Mouse (Mus musculus) neural tube, embryonic 11.5 days (tissue): ENCODE data around the gene Gm49396. TPM values are rescaled to one million over a fixed set of nuclear protein-coding genes. Genes with fewer than 3 reads are reported as not detected.

Source experiments
- ATAC-seq: fragments of 200-750 bp; cut with Nextera tagmentation; 2 replicates; pipeline ENCODE4 v1.8.0; 2017; ENCODE audit warnings: moderate number of reproducible peaks, mild to moderate bottlenecking, moderate TSS enrichment, moderate library complexity; ENCODE audit not compliant: insufficient read depth, low FRiP score, low TSS enrichment
- DNase-seq: peaks from one replicate; pipeline ENCODE4 v3.0.0-alpha.2; 2015; ENCODE audit warnings: low spot score
- H3K27ac ChIP-seq: fragments of 300-500 bp; sonication (generic); 2 replicates; pipeline ENCODE4 v1.5.1; 2014; ENCODE audit warnings: low read depth, mild to moderate bottlenecking, low read length
- H3K27me3 ChIP-seq: fragments of 300-500 bp; sonication (generic); 2 replicates; pipeline ENCODE4 v1.6.1; 2014; ENCODE audit warnings: mild to moderate bottlenecking, low read length, mixed read lengths; ENCODE audit not compliant: control insufficient read depth, insufficient read depth
- H3K36me3 ChIP-seq: fragments of 300-500 bp; sonication (generic); 2 replicates; pipeline ENCODE4 v1.6.1; 2014; ENCODE audit warnings: mild to moderate bottlenecking, low read length, moderate library complexity, mixed read lengths; ENCODE audit not compliant: control insufficient read depth, insufficient read depth
- H3K4me1 ChIP-seq: fragments of 300-500 bp; sonication (generic); 2 replicates; pipeline ENCODE4 v1.6.1; 2014; ENCODE audit warnings: low read length, mixed read lengths; ENCODE audit not compliant: control insufficient read depth, insufficient read depth
- H3K4me2 ChIP-seq: fragments of 300-500 bp; sonication (generic); 2 replicates; pipeline ENCODE4 v1.6.1; 2014; ENCODE audit warnings: low read depth, mild to moderate bottlenecking, moderate library complexity
- H3K4me3 ChIP-seq: fragments of 300-500 bp; sonication (generic); 2 replicates; pipeline ENCODE4 v1.5.1; 2014; ENCODE audit warnings: low read depth, low read length
- H3K9ac ChIP-seq: fragments of 300-500 bp; sonication (generic); 2 replicates; pipeline ENCODE4 v1.6.1; 2014; ENCODE audit warnings: mild to moderate bottlenecking, low read length
- H3K9me3 ChIP-seq: fragments of 300-500 bp; sonication (generic); 2 replicates; pipeline ENCODE4 v1.6.1; 2016; ENCODE audit warnings: low read length; ENCODE audit not compliant: control insufficient read depth
- WGBS: fragments of 180-500 bp; shearing (Covaris S2); extraction: QIAGEN DNeasy Blood & Tissue Kit; methylation state at CpG from one replicate; pipeline ENCODE4 v1.1.7; 2014; 5-methylcytosine and 5-hydroxymethylcytosine counted together
- polyA plus RNA-seq: library from polyadenylated mRNA; unstranded; fragments of >200 nt; fragmentation: Nextera tagmentation; extraction: Ambion mirVana; gene quantifications from 2 replicates; pipeline ENCODE4 v1.2.1, GENCODE M21; 2014

Gm49396 gene
- polyA plus RNA-seq, 1 experiment from 2014 or later: 7.6 TPM

DNA sequence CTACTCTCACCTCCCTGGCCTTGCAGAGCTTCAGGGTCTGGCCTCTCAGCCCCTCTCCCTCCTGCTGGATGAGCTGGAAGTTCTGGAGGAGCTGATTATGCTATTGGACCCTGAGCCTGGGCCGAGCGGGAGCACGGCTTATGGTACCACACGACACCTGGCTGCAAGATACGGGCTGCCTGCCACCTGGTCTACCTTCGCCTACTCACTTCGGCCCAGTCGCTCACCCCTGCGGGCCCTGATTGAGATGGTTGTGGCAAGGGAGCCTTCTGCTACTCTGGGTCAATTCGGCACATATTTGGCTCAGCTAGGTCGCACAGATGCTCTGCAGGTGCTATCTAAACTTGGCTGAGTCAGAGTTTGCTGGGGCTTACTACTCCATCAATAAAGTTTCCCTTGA lies 4.4 kb downstream of the Gm49396 start:
- H3K27ac ChIP-seq: no peak overlapping the region
- H3K4me2 ChIP-seq: no peak overlapping the region
- no peak for ATAC-seq
- peaks cover 19% of the 10 kb centered on the region for H3K36me3 ChIP-seq
- no peak for DNase-seq
- no peak overlapping the region for H3K9ac ChIP-seq
- WGBS: 92% methylated on average over 11 of the region's 11 CpGs
- no peak overlapping the region for H3K4me3 ChIP-seq
- 0 out of 2 replicates have a peak, but pooled peaks cover 4% of the 10 kb centered on the region for H3K4me1 ChIP-seq
- H3K9me3 ChIP-seq: no peaks in the 10 kb centered on the region
- no peaks in the 10 kb centered on the region for H3K27me3 ChIP-seq

DNA sequence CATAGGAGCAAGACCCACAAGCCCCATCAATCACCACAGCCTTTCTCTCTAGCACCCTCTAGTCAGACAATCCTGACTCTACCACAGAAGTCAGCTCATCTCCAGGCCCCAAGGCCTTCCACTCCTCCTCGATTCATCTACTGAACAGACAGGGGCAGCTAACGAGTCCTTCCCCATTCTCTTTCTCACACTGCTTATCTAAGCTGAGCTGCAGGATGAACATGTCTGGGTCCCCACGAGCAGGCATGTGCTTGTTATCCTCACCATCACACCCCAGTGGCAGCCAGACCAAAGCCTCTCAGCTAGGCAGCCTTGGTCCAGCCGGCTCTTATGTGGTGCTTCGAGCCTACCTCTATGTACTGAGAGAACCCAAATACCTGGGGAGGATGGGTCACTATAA lies 9.2 kb downstream of the Gm49396 start:
- no peak for DNase-seq
- no peak overlapping the region for H3K27ac ChIP-seq
- 89% methylated on average over 5 of the region's 5 CpGs for WGBS
- peaks cover 48% of the 10 kb centered on the region for H3K36me3 ChIP-seq
- no peaks in the 10 kb centered on the region for H3K27me3 ChIP-seq
- no peaks in the 10 kb centered on the region for H3K9me3 ChIP-seq
- H3K4me1 ChIP-seq: no peaks in the 10 kb centered on the region
- H3K4me2 ChIP-seq: no peak overlapping the region
- no peak overlapping the region for H3K4me3 ChIP-seq
- H3K9ac ChIP-seq: no peak overlapping the region
- ATAC-seq: no peak

GRCm38 (mm10) chr7:30572969-30573368 lies 9.8 kb downstream of the Gm49396 start:
- Histone ChIP-seq H3K27ac (no peak overlapping the region), H3K4me3 (no peak overlapping the region), H3K4me2 (no peak overlapping the region), H3K27me3 (no peaks in the 10 kb centered on the region), H3K9me3 (no peaks in the 10 kb centered on the region), H3K36me3 (peaks cover 53% of the 10 kb centered on the region), H3K4me1 (no peaks in the 10 kb centered on the region), H3K9ac (no peak overlapping the region)
- WGBS: 96% methylated on average over 2 of the region's 2 CpGs
- ATAC-seq (no peak), DNase-seq (no peak)

GRCm38 (mm10) chr7:30579950-30580349 lies 16.8 kb downstream of the Gm49396 start:
- Histone ChIP-seq H3K36me3 (peaks cover 68% of the 10 kb centered on the region), H3K4me2 (no peak overlapping the region), H3K9me3 (no peaks in the 10 kb centered on the region), H3K27me3 (no peaks in the 10 kb centered on the region), H3K27ac (no peak overlapping the region), H3K4me1 (no peaks in the 10 kb centered on the region), H3K9ac (no peak overlapping the region), H3K4me3 (no peak overlapping the region)
- 91% methylated on average over 8 of the region's 8 CpGs for WGBS
- no peak for DNase-seq
- ATAC-seq: no peak

GRCm38 (mm10) chr7:30581547-30581946 lies 18.4 kb downstream of the Gm49396 start:
- Histone ChIP-seq H3K9ac (no peak overlapping the region), H3K4me2 (no peak overlapping the region), H3K27me3 (no peaks in the 10 kb centered on the region), H3K27ac (no peak overlapping the region), H3K4me3 (no peak overlapping the region), H3K36me3 (peaks cover 66% of the 10 kb centered on the region), H3K4me1 (no peaks in the 10 kb centered on the region), H3K9me3 (no peaks in the 10 kb centered on the region)
- WGBS: 95% methylated on average over 16 of the region's 16 CpGs
- no peak for ATAC-seq
- DNase-seq: no peak

DNA sequence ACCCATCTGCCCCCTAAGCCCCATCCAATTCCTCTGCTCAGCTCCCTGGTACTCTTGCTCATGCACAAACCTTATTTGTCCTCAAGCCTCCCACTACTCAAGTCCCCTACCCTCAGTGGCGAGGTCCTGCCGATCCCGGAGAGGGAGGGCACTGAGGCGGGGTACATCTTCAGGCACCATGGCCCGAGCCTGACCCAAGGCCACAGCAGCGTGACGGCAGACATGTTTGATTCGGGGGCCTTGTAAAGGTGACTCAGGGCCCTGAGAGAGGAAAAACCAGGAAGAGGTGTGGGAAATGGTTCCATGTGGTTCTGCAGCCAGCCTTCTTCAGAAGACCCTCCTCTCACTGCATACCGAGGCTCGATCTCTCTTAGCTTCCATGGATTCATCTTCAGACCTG lies 21.2 kb downstream of the Gm49396 start:
- H3K36me3 ChIP-seq: peaks cover 47% of the 10 kb centered on the region
- no peak for ATAC-seq
- H3K4me3 ChIP-seq: no peak overlapping the region
- no peak overlapping the region for H3K4me2 ChIP-seq
- H3K9me3 ChIP-seq: no peaks in the 10 kb centered on the region
- DNase-seq: no peak
- WGBS: 95% methylated on average over 10 of the region's 10 CpGs
- no peak overlapping the region for H3K27ac ChIP-seq
- peaks cover 10% of the 10 kb centered on the region for H3K4me1 ChIP-seq
- H3K27me3 ChIP-seq: no peaks in the 10 kb centered on the region
- no peak overlapping the region; the same call in 1 of the 2 replicates for H3K9ac ChIP-seq

- Histone ChIP-seq H3K4me3 (no peak overlapping the region), H3K9me3 (no peaks in the 10 kb centered on the region), H3K9ac (no peak overlapping the region), H3K27ac (no peak overlapping the region), H3K27me3 (no peaks in the 10 kb centered on the region), H3K4me2 (no peak overlapping the region), H3K36me3 (peaks cover 40% of the 10 kb centered on the region), H3K4me1 (peaks cover 13% of the 10 kb centered on the region)
- 98% methylated on average over 7 of the region's 7 CpGs for WGBS
- ATAC-seq (no peak), DNase-seq (no peak)
These were observed 22.0 kb downstream of the Gm49396 start for GRCm38 (mm10) chr7:30585170-30585569.

DNA sequence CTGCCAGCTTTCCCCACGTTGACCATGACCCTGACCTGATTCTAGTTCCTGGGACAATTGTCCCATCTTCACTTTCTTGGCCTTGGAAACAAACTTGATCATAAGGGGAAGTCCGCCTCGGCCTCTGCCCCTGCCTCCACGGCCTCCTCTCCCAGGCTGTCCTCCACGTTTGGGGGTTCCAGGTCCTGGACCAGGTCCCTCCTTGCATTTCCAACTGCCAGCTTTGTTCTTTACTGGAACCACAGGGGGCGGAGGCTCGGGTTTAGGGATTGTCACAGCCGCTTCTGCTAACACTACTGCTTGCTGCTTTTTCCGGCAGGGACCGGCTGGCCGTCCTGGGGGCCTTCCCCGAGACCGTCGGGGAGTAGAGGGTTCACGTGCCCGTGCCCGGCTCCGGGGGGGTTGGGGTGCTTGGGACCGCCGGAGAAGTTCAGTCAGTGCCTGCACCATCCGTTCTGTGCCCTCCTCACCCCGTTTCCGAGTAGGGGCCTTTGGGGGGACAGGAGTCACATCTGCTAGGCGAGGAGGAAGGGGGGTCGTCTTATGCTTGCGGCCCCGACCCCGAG lies 23.4 kb downstream of the Gm49396 start:
- Histone ChIP-seq H3K27me3 (no peaks in the 10 kb centered on the region), H3K9ac (no peak overlapping the region), H3K27ac (no peak overlapping the region), H3K4me1 (peaks cover 13% of the 10 kb centered on the region), H3K4me3 (peak overlapping the region; percentile 73; the same call in 1 of the 2 replicates), H3K9me3 (no peaks in the 10 kb centered on the region), H3K4me2 (peak overlapping the region; percentile 90; the same call in 1 of the 2 replicates), H3K36me3 (peaks cover 33% of the 10 kb centered on the region)
- no peak for DNase-seq
- ATAC-seq: no peak
- 93% methylated on average over 28 of the region's 28 CpGs for WGBS

DNA sequence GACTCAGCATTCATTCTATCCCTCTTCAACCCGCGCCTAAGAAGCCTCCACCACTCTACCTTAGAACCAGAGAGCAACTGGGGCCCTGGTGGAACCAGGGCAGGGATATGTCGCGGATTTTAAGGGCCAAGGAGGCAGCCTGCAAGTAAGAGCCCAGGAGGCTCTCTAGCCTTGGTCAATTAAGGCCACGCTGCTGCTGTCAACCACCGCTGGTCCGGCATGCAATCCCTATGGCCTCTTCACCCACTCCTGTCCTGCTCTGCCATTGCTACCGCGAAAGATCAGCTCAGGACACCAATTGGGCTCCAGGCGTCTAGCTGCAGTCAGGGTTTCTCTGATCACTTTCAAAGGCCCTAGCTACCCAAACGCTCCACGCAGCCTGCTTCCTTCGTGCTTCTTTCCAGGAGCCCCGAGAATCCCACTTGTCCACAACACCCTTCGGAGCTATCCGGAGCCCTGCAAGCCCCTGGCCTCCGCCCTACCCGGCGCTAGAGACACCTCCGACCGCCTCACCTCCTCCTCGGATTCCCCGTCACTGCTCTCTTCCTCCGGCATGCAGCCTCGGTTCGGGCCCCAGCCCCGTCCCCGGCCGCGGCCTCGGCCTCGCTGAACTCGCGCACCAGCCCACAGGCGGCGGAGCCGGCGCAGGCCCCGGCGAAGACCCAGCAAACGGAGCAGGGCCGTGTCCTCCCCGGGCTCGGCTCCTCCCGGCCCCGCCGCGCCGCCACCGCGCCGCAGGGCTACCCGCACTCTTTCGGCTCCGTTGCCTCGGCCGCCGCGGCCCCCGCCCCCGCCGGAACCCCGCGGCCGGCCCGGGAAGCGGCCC lies 24.9 kb downstream of the Gm49396 start:
- Histone ChIP-seq H3K4me3 (peak overlapping the region; percentile 73), H3K27me3 (no peaks in the 10 kb centered on the region), H3K9me3 (no peaks in the 10 kb centered on the region), H3K36me3 (peaks cover 20% of the 10 kb centered on the region), H3K4me1 (peaks cover 13% of the 10 kb centered on the region), H3K9ac (peak overlapping the region; percentile 91), H3K4me2 (peak overlapping the region; percentile 90), H3K27ac (peak overlapping the region; percentile 84)
- peak; percentile 22 for ATAC-seq
- WGBS: under 1% methylated on average over 44 of the region's 67 CpGs
- DNase-seq: peak; percentile 43
